Mouse (Mus musculus): Measurements from ENCODE around the gene Apba1. TPM values are rescaled to one million over a fixed set of nuclear protein-coding genes. Genes with fewer than 3 reads are reported as not detected.

Gene Apba1
- total RNA-seq, 2 experiments from 2014 or later, result 3.0 to 3.1 TPM

DNA sequence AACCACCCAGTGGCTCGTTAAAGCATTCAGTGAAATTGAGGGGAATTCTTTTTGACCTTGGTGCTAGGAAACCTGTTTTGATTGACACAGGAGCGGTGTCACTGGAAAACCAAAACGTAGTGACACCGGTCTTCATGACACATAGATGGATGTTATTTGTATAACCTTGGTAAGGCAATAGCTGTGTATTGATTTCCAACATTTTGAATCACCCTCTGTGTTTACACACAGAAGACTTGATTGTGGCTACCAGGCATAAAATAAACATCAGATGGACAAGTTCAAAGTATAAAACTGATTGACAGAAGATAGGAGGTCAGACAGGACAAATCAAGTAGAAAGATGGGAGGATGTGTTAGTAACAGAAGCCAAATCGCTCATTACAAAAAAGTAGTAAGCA is 117.1 kb downstream of the Apba1 start:
- no peak for DNase-seq

DNA sequence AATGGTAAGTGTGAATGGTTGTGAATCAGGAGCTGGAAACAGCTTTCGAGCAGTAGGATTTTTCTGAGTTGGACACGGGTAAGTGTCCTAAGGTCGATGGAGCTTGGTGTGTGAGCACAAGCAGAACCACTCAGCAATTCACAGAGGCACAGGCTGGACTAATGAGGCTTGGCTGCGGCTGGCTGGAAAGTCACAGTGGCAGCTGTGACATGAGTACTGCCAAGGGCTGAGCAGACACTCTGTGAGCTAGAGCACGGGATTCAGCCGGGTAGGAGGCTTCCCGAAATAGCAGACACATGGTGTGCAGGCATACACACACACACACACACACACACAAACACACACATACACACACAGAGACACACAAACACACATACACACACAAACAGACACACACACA is 121.2 kb downstream of the Apba1 start:
- peak; percentile 63 to 78 for DNase-seq

DNA sequence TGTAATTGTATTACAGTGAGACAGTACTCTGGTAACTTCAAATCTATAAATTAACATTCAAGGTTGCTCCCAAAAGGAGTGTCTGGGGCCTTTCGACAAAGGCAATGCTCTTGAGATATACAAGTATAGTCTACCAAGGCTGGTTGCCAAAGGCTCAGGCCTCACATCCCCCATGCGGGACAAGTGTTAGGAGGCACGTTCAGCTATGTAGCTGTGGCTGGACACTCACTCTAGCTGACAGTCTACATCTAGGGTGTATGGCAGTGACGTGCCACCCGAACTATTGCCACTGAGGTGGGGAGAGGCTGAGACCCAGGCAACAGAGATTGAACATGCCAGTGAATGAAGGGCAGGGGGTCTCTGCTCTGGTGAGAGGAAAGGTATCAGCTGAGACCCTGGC is 127.5 kb downstream of the Apba1 start:
- DNase-seq, result no peak

DNA sequence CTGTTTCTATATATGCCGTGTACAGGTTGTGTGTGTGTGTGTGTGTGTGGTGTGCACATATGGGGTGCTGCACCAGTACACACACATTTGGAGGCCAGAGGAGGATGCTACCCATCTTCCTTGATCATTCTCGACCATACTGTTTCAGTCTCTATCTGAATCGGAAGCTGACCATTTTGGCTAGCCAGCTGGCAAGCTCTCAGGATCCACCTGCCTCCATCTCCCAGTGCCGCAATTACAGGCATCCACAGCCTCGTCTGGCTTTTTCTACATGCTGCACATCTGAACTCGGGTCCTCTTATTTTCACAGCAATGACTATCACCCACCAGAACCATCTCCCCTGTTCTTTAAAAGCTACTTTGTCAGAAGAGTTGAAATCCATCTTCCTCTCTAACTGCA is 132.7 kb downstream of the Apba1 start:
- DNase-seq, result no peak

DNA sequence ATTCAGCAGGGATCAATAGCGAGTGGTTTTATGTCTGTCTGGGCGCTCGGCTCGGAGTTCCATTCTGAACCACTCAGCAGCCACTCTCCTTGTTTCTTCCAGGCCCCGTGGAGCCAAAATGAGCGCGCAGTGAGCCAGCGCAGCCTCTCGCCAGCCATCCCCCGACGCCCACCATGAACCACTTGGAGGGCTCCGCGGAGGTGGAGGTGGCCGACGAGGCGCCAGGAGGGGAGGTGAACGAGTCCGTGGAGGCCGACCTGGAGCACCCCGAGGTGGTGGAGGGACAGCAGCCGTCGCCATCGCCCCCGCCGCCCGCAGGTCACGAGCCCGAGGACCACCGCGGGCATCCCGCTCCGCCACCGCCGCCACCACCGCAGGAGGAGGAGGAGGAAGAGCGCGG is 133.9 kb downstream of the Apba1 start:
- DNase-seq, result no peak

DNA sequence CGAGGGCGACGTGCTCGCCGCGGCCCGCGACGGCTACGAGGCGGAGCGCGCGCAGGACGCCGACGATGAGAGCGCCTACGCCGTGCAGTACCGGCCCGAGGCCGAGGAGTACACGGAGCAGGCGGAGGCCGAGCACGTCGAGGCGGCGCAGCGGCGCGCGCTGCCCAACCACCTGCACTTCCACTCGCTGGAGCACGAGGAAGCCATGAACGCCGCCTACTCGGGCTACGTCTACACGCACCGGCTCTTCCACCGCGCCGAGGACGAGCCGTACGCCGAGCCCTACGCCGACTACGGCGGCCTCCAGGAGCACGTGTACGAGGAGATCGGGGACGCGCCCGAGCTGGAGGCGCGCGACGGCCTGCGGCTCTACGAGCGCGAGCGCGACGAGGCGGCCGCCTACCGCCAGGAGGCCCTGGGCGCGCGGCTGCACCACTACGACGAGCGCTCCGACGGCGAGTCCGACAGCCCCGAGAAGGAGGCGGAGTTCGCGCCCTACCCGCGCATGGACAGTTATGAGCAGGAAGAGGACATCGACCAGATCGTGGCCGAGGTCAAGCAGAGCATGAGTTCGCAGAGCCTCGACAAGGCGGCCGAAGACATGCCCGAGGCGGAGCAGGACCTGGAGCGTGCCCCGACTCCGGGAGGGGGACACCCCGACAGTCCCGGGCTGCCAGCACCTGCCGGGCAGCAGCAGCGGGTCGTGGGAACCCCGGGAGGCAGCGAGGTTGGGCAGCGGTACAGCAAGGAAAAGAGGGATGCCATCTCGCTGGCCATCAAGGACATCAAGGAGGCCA is 134.6 kb downstream of the Apba1 start:
- peak; percentile 36 to 42 for DNase-seq

DNA sequence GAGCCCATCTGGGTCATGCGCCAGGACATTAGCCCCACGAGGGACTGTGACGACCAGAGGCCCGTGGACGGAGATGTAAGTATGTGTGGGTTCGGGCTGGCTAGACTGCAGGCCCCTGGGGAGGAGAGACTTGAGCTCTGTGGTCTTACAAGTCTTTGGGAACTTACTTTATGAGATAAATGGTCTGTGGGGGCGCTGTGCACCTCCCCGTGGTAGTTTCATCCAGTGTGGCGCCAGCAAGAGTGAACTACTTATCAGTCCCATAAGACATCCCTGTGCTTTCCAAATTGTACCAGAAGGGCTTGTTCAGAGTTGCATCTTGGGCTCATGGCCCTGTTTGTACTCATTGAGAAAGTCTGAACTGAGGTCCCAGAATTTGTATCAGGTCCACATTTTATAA is 135.3 kb downstream of the Apba1 start:
- no peak for DNase-seq

DNA sequence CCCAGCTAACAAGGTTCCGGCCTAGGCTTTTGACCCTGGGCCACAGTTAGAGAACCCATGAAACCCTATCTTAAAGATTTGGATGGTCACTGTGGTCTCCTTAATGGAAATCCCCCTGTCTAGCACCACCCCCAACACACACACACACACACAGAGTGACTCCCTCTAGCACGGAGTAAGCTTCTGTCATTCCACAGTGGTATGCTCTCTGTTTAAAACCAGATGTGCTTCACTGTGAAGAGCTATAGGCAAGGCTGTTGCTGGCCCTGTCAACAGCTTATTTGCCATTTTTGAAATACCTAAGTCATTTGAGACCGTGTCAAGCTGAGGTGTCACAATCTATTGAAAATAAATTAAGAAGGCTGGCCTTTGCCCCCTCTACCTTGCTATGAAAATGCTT is 136.1 kb downstream of the Apba1 start:
- no peak for DNase-seq

DNA sequence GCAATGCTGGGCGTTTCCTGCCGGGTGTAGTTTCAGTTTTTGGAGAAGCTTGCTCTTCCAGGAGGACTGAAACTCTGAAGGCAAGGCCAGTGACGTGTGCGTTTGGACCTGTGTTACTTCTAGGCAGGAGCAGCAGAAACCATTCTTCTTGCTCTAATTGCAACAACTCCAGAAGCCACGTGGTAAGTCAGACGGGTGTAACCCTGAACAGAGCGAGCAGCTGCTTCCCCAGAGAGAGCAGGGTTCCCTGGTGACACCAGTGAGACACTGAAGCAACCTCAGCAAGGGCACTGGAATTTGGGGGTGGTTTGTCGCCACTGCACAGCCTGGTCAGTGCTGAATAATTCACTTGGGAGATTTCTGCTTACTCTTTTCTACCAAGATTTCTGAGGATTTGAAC is 138.2 kb downstream of the Apba1 start:
- DNase-seq, result peak; percentile 30 to 43

DNA sequence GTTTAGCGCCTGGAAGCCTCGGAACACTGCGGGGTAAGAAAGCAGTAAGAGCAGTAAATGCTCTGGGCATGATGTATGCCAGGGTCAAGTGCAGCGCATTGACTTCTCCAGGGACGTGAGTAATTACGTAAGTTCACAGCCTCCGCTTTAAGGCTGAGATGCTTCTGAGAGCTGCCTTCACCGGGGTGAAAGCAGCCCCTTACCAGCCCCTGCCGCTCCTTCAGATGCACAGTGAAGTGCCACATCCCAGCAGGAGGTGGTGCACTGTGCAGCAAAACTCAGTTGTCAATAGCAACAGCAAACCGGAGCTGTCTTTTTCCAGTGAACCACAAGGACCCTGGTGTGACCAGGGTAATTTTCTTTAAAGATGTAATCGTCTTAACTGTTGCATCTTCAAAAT is 139.8 kb downstream of the Apba1 start:
- DNase-seq, result no peak

DNA sequence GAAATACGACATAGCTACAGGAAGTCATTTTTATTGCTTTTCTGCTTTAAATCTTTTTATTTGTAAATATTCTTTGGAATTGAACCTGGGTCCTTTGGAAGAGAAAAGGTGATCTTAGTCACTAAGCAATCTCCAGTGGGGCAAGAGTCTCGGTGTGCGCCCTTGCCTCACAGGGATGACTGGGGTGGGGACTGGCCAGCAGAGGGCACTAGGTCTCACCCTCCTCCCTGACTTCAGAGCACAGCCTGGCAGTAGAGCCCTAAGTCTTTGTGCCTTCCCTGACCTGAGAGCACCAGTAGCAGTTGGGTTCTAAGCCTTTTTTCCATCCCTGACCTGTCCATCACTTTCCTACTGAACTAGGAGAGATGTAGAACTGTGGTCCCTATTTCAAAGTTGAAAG is 142.5 kb downstream of the Apba1 start:
- DNase-seq, result peak; percentile 33 to 60

DNA sequence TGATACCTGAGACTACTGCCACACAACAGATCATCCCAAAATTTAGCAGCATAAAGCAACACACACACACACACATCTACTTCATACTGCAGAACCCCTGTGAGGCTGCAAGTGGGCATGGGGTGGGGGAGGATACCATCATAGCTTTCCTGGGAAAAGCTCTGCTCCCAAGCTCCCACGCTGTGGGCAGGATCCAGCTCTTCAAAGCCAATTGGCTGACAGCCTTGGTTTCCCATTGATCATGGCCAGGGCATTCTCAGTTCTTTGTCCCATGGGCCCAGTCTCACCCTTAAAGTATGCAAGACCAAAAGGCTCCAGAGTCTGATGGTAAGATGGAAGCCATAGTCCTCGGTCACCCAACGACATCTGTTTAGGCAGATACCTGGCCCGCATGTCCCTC is 143.1 kb downstream of the Apba1 start:
- DNase-seq, result no peak

DNA sequence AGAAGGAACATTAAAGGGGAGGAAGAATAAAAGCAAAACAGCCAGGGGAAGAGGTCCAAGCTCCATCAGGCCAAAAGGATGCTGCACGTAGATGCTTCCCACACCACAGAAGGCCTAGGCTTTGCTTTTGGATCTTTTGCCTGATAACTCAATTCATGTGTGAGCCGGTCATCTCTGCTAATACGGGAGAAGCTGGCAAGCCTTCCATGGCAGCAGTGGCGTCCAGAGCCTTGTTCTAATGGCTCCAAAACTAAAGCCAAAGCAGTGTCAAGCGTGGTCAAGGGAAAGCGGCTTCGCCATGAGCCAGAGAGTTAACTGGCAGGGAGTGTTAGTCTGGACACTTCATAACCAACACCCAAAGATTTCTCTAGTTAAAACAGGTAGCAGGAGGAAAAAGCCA is 144.4 kb downstream of the Apba1 start:
- DNase-seq, result no peak

DNA sequence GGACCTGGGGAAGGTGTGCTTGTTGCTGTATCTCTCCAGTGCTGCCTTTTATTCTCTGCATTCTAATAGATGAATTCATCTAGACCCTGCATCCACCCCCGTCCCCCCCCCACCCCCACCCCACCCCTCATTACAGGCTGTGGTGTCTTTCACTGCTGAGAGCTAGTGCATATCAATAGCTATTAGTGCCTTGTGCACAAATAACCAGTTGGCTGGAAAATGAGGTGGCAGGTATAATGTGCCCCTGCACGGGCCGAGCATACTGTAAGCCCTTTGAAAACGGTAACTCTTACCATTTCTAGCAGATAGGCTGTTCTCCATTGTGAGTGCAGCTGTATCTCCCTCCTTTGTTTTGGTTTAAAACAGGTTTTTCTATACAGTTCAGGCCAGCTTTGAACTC is 146.2 kb downstream of the Apba1 start:
- no peak for DNase-seq

DNA sequence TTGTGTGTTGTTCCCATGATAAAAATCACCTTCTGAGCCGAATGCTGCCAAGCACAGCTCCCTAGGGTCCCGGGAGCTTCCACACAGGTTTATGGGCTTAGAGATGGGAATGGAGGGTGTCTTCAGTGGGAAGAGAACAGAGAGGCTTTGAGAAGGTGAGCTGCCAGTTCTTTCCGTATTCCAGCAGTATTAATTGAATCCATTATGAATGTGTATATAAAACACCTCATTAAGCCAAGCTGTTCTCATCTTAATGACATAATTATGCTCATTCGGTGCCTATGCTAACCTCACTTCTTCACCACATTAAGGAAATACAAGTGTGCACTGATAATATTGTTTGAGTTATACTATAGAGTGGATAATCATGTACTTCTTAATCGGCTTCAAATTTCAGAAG is 147.1 kb downstream of the Apba1 start:
- no peak for DNase-seq

DNA sequence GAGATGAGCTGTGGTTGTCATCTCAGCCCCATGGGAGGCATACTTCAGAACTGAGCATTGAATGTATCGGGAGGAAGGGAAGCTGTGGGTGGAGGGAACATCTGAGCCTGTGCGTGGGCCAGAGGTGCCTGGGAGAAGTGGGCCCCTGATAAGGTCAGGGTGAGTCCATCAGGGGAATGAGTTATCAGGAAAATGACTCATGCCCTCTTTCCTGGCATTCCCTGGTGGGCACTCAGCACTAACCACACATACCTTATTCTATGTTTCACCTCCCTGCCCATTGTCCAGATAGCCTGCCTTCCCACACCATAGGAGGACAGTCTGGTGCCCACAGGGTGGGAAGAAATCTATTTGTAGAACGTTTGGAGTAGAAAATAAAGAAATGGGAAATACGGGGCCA is 151.7 kb downstream of the Apba1 start:
- no peak for DNase-seq

DNA sequence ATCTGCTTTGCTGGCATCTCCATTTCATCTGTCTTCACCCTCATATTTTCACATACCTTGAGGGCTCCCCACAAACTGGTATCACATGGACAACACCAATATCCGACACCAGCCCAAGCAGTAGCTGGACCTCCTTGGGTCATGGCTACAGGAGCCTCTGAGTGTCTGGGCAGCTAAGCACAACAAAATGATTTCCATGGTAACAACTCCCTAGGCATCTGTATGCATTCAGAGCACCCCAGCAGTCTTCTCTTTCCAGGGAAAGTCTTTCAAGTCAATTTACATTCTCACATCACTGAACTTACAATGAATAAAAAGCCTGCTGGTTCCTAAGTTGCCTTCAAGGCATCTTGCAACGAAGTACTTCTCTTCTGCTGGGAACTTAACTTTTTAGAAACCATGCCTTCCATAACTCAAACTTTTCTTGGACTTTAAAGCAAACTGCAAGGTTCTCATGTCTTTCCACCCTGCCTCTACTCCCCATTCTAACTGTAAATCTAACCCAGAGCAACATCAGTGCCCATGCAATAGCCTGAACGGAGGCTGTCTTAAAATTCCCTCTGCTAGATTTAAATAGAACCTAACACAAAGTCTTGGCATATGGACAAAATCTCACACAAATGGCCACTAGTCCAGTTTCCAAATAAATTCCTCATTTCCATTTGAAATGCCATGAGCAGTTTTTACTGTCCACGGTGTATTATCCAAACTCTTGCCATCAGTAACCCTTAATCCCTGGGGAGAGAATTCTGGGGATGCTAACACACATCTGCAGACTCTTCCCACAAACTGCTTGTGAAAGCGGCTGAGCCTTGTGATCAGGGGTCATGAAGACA is 160.9 kb downstream of the Apba1 start:
- no peak for DNase-seq

DNA sequence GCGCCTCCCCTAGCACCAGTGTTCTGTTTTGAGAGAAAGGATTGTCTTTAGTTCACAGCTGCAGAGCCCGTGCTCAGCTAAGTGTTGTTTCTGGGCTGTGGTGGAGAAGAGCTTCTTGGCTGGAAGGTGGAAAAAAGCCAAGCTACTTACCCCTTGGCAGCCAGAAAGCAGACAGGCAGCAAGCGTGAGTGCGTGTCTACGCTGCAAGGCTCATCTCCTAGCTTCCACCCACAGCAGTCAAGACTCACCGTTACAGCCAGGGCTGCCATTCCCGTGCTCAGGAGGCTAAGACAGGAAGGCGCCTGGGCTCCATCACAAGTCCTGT is 161.5 kb downstream of the Apba1 start:
- DNase-seq, result no peak

DNA sequence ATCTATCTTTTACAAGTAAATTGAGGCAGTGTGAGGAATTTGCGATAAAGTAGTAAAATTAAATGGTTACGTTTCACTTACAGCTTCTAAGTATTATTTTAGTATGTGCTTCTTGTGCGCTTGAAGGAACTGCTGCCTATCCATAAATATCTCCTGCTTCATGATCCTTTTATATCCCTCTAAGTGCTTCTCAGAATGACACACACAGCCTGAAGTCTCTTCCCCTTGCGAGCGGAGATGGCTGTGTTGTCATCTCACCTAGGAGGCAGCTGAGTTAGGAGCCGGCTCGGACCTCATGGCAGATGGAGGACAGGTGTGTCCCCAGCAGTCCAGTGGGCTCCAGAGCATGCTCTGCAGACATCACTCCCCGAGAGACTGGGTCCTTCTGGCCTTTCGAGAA is 163.9 kb downstream of the Apba1 start:
- DNase-seq, result no peak

DNA sequence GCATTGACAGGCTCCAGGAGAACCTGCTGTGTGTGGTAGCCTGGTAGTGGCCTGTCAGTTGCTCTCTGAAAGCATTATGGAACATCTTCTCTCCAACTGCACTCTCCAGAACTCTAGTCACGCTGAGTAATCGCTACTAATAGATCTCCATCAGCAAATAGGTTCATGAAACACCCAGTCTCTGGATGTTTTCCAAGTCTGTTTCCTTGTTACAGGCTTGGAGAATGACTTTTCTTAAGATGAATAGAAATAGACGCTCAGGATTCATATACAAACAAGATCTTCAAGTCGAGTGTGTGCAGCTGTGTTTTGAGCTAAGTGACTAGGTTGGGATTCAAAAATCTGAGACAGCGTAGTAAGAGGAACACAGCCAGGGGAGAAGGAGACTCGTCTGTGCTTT is 165.4 kb downstream of the Apba1 start:
- DNase-seq, result no peak

DNA sequence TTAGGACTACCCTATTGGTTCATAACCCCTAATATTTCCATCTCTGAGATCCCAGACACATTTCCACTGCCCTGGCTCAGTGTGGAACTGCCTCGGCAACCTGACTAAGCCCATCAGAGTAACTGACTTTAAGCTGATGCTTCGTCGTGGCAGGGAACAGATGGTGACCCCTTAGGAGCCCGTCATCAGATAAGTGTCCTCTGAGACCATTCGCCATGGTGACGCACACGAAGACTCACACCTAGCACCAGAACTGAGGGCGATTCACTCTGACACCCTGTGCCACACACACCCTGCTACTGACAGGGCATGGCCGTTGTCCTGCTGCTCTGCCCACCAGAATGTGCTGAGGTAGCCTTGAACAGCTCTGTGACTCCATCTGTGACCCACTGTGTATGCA is 166.1 kb downstream of the Apba1 start:
- DNase-seq, result no peak

DNA sequence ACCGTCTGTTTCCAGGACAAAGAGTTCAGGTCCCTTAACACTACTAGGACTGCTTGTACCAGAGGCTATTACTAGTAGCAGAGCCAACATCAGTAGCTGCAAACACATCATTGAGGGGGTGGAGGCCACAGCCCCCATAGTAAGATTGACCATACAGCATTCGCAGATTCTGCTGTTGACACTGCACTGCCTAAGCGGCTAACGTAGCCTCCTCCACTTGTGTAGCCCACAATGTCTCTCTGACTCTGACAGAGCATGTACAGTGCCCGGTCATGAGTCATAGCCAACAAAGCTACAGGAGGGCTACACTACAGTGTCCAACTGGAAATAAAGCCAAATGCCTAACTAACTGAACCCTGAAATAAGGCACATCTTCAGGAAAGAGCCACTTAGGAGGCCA is 166.9 kb downstream of the Apba1 start:
- DNase-seq, result no peak

DNA sequence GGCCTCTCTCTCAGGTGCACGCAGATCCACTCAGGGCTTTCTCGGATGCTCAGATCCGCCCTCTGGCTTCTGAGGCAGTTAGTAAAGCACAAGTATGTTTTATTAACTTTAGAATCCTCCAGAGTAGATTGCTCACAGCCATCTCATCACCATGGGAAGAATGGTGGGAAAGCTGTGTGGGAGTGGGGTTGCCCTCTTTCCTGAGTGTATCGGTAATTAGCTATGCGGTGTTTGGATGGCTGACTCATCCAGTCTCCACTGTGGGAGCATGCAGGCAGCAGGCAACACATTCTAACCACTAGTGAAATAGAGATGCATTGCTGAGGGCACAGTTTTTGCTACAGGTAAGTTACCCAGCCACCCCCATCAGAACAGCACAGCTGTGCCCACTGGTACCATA is 172.1 kb downstream of the Apba1 start:
- DNase-seq, result no peak

DNA sequence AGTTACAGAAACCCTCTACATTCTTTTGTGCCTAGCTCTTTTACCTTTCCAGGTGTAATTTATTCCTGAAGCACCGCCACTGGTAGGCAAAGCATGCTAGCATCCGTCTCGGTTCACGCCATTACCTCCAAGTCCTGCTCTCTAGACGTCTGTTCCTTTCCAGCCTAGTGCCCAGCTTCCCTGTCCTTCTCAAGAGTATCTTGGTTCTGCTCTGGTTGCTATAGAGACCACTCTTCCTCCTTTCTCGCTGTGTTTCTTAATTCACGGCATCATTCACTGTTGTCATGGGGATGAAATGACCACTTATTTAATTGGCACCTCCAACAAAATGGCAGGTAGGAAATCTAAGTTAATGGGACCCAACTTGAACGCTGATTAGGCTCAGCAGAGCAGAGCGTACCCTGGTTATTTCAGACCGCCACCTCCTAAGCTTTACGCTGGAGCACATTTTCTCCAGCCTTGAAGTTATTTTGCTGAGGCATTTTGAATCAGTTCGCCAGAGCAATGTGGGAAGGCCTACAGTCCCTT is 182.8 kb downstream of the Apba1 start:
- no peak for DNase-seq

Data from heart, adult 18-20 months (tissue).